Comparison of ENCODE assay signal across 18 mouse cellular contexts in the genomic region with DNA sequence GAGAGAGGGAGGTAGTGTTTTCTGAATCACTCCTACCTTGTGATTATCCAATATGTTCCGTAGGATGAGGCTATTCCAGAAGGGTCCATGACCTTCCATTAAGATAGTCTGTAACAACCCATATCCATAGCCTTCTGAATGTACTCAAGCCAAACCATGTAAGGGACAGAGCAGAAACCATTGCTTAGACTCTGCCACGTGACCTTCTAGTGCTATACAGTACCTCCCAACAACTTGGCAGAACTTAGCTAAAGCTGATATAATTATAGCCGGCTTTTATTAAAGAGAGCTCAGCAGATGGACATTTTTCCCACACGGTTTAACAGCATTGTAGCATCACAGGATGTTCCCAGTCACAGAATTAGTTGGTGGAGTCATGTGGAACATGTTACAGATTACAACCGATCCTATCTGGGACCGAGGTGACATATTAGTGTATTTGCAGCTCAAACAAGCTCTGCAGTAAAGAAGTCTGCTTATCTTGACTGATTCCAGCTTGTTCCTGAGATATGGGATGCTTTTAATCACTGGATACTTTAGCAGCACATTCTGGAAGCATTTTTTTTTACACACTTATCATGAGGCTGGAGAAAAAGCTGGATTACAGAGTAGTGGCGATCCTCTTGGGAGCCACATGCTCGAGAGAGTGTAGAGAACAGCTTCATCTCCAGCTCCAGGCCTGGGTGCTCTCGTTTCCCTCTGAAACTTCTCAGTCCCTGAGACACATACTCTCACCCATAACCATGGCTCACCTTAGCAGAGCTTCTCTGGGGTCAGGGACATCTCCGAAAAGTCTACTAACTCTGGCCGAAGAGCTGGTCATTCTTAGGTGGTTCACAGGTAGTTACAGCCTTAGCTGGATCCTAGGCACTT.
DNase-seq lines count a peak whose midpoint lies in the region; ATAC-seq and TF ChIP-seq lines count a peak whose summit lies in the region.
"Had no signal": no experiment of that assay in that cellular context is flagged by ENCODE, and none has a peak within 500 bp of the region (broad histone marks: within the 10 kb centered on the region; RNA-seq: fewer than 3 reads in every experiment).

No protein-coding gene starts in this region.

- H3K4me3 ChIP-seq in heart, embryonic 15.5 days, result no peak overlapping the region
- no peak overlapping the region for H3K4me3 ChIP-seq in C2C12 (ENCODE audit: insufficient read depth, poor library complexity, severe bottlenecking)
- H3K4me3 ChIP-seq in intestine, embryonic 15.5 days (replicated peaks), result no peak overlapping the region
- H3K4me3 ChIP-seq: forebrain, embryonic 12.5 days; hindbrain, embryonic 13.5 days had no signal

- no peak overlapping the region for H3K9ac ChIP-seq in heart, embryonic 15.5 days
- H3K9ac ChIP-seq in intestine, embryonic 15.5 days, result no peak overlapping the region
- H3K9ac ChIP-seq: forebrain, embryonic 12.5 days; hindbrain, embryonic 13.5 days had no signal

- no peak for DNase-seq in heart, postnatal 4 days
- DNase-seq in kidney, postnatal 14 days, result peak; percentile 10
- DNase-seq in kidney, adult 11 months, result no peak
- no peak for DNase-seq in thymus, postnatal 25 days
- no peak for DNase-seq in gastrocnemius, postnatal 4 days (ENCODE audit: low spot score in 2 of 2)
- DNase-seq: adrenal gland, adult 8-10 months; cerebellum, adult 2 months; kidney, adult 9 months; liver; lung, adult 2 months; right cerebral cortex, postnatal 25 days had no signal

- no peak overlapping the region for H3K4me2 ChIP-seq in heart, embryonic 15.5 days
- H3K4me2 ChIP-seq in intestine, embryonic 15.5 days (replicated peaks), result no peak overlapping the region
- H3K4me2 ChIP-seq: forebrain, embryonic 12.5 days; hindbrain, embryonic 13.5 days had no signal

- no peak for TF ChIP-seq CTCF in C2C12 (IDR thresholded peaks at IDR 0.05; ENCODE audit: control insufficient read depth, insufficient read depth, insufficient read length)

- H3K79me2 ChIP-seq in C2C12 (ENCODE audit: control insufficient read depth, insufficient read depth), result no peaks in the 10 kb centered on the region

- no peaks in the 10 kb centered on the region for H3K9me3 ChIP-seq in heart, embryonic 15.5 days (replicated peaks)
- H3K9me3 ChIP-seq in intestine, embryonic 15.5 days, result no peaks in the 10 kb centered on the region
- H3K9me3 ChIP-seq: forebrain, embryonic 12.5 days; hindbrain, embryonic 13.5 days had no signal

- ATAC-seq in heart, embryonic 15.5 days (replicated peaks; ENCODE audit: insufficient number of reproducible peaks, insufficient read depth, low FRiP score, low read depth), result peak; percentile 47
- ATAC-seq in intestine, embryonic 15.5 days, result peak; percentile 34; the same call in 1 of the 2 replicates
- ATAC-seq: midbrain, embryonic 16.5 days had no signal

- H3K27ac ChIP-seq in heart, embryonic 15.5 days, result no peak overlapping the region
- H3K27ac ChIP-seq in intestine, embryonic 15.5 days, result no peak overlapping the region
- H3K27ac ChIP-seq: forebrain, embryonic 12.5 days; hindbrain, embryonic 13.5 days had no signal

- H3K36me3 ChIP-seq in heart, embryonic 15.5 days, result no peaks in the 10 kb centered on the region
- H3K36me3 ChIP-seq in C2C12 (ENCODE audit: control insufficient read depth, insufficient read depth), result no peaks in the 10 kb centered on the region
- no peaks in the 10 kb centered on the region for H3K36me3 ChIP-seq in intestine, embryonic 15.5 days
- H3K36me3 ChIP-seq: forebrain, embryonic 12.5 days; G1E; hindbrain, embryonic 13.5 days had no signal

- H3ac ChIP-seq in C2C12 (ENCODE audit: control insufficient read depth, insufficient read length, low read depth), result no peak overlapping the region

- 38% methylated on average over 11 of the region's 11 CpGs for WGBS in heart, embryonic 15.5 days
- WGBS in intestine, embryonic 15.5 days, result 65% methylated on average over 11 of the region's 11 CpGs

- peaks cover 14% of the 10 kb centered on the region for H3K4me1 ChIP-seq in heart, embryonic 15.5 days (replicated peaks)
- H3K4me1 ChIP-seq in intestine, embryonic 15.5 days (replicated peaks), result no peaks in the 10 kb centered on the region
- H3K4me1 ChIP-seq: forebrain, embryonic 12.5 days; hindbrain, embryonic 13.5 days had no signal

- H3K27me3 ChIP-seq in heart, embryonic 15.5 days, result no peaks in the 10 kb centered on the region
- H3K27me3 ChIP-seq in C2C12 (ENCODE audit: control insufficient read depth, insufficient read depth, insufficient read length), result no peaks in the 10 kb centered on the region
- H3K27me3 ChIP-seq in intestine, embryonic 15.5 days (replicated peaks), result no peaks in the 10 kb centered on the region
- H3K27me3 ChIP-seq: forebrain, embryonic 12.5 days; hindbrain, embryonic 13.5 days had no signal

- no peaks in the 10 kb centered on the region for H3K79me3 ChIP-seq in C2C12 (ENCODE audit: low read depth)

TF ChIP-seq in C2C12, 6 proteins besides CTCF, POLR2A, EP300 and RAD21:
- no peak for TF ChIP-seq FOSL1 (IDR thresholded peaks at IDR 0.05; ENCODE audit: insufficient read depth, low read length, poor library complexity, severe bottlenecking)
- peak; percentile 35 for TF ChIP-seq USF1 (IDR thresholded peaks at IDR 0.05; ENCODE audit: low read depth)
